Mouse (Mus musculus) layer of hippocampus, adult 8-10 months (tissue): ENCODE measurements around the gene Phkg2. TPM values are rescaled to one million over a fixed set of nuclear protein-coding genes. Genes with fewer than 3 reads are reported as not detected.
"Not testable (repeated sequence)": the region's sequence is repeated elsewhere in the genome, so short reads cannot be mapped to it uniquely, and the experiment has no call there.

ENCODE experiments used
- DNase-seq, 2 experiments: peaks; one replicate each; pipeline ENCODE4 v3.0.0; 2022; ENCODE audit warnings: low spot score in 2 of 2
- total RNA-seq, 4 experiments: library from RNA; stranded (reverse); gene quantifications; 2 replicates each; pipeline ENCODE4 v1.2.4; 2022

The Phkg2 gene
- total RNA-seq, 4 experiments from 2014 or later: 74.1 to 82.6 (median 79.2) TPM

- no peak for DNase-seq
Measured at GRCm38 (mm10) chr7:127602903-127603302, 29.8 kb downstream of the Phkg2 start.

- no peak for DNase-seq
Measured at GRCm38 (mm10) chr7:127604256-127604655, 31.1 kb downstream of the Phkg2 start.

GRCm38 (mm10) chr7:127607150-127607549 lies 34.0 kb downstream of the Phkg2 start:
- DNase-seq: no peak

GRCm38 (mm10) chr7:127611011-127611410 lies 37.9 kb downstream of the Phkg2 start:
- peak in 1 of 2 experiments; percentile 4 for DNase-seq

- DNase-seq: peak in 1 of 2 experiments; percentile 8
Measured at GRCm38 (mm10) chr7:127611561-127611960, 38.4 kb downstream of the Phkg2 start.

- DNase-seq: peak in 1 of 2 experiments; percentile 9
Measured at GRCm38 (mm10) chr7:127613501-127613900, 40.4 kb downstream of the Phkg2 start.

- DNase-seq: peak in 1 of 2 experiments; percentile 3
Measured at GRCm38 (mm10) chr7:127614091-127614490, 41.0 kb downstream of the Phkg2 start.

GRCm38 (mm10) chr7:127614511-127614890 lies 41.4 kb downstream of the Phkg2 start:
- DNase-seq: peak in 1 of 2 experiments; percentile 5

- DNase-seq: peak; percentile 69 to 74
Measured at GRCm38 (mm10) chr7:127614891-127615843, 42.0 kb downstream of the Phkg2 start, which contains the start of gene Zfp629. Gene Zfp629 (minus strand): TSS chr7:127615797.

GRCm38 (mm10) chr7:127616336-127616735 lies 43.2 kb downstream of the Phkg2 start:
- DNase-seq: no peak

GRCm38 (mm10) chr7:127616881-127617280 lies 43.7 kb downstream of the Phkg2 start:
- no peak for DNase-seq

GRCm38 (mm10) chr7:127617962-127618361 lies 44.8 kb downstream of the Phkg2 start:
- no peak for DNase-seq

- not testable (repeated sequence) for DNase-seq
Measured at GRCm38 (mm10) chr7:127618402-127618801, 45.3 kb downstream of the Phkg2 start.

GRCm38 (mm10) chr7:127626039-127626438 lies 52.9 kb downstream of the Phkg2 start:
- DNase-seq: no peak

GRCm38 (mm10) chr7:127626471-127626870 lies 53.3 kb downstream of the Phkg2 start:
- DNase-seq: no peak

- DNase-seq: no peak
Measured at GRCm38 (mm10) chr7:127628646-127629045, 55.5 kb downstream of the Phkg2 start.

GRCm38 (mm10) chr7:127631416-127631815 lies 58.3 kb downstream of the Phkg2 start:
- no peak for DNase-seq

Other genes starting within 250 kb of the Phkg2 start
- 10 to 100 TPM; 12.3 to 15.1 (median 13.0) TPM for gene Zfp768, start 227.8 kb upstream of the Phkg2 start, total RNA-seq
- gene Zfp747, start 197.3 kb upstream of the Phkg2 start, total RNA-seq: 1 to 10 TPM; 7.3 to 9.2 (median 8.1) TPM
- 1 to 10 TPM; 4.0 to 4.6 (median 4.3) TPM for gene 9130019O22Rik, start 186.2 kb upstream of the Phkg2 start, total RNA-seq
- gene E430018J23Rik, start 179.7 kb upstream of the Phkg2 start, total RNA-seq: 1 to 10 TPM; 6.7 to 8.0 (median 7.2) TPM
- gene Zfp764, start 166.5 kb upstream of the Phkg2 start, total RNA-seq: 1 to 10 TPM; 3.5 to 5.8 (median 5.0) TPM
- gene Zfp688, start 151.3 kb upstream of the Phkg2 start, total RNA-seq: 10 to 100 TPM; 11.8 to 16.7 (median 14.6) TPM
- 1 to 10 TPM; 4.5 to 7.3 (median 5.5) TPM for gene Zfp689, start 124.2 kb upstream of the Phkg2 start, total RNA-seq
- 10 to 100 TPM; 30.0 to 35.5 (median 34.0) TPM for gene Prr14, start 113.7 kb upstream of the Phkg2 start, total RNA-seq
- gene Fbrs, start 94.1 kb upstream of the Phkg2 start, total RNA-seq: 10 to 100 TPM; 56.2 to 72.2 (median 65.5) TPM
- gene Srcap, start 61.4 kb upstream of the Phkg2 start, total RNA-seq: 100 to 1,000 TPM; 118 to 139 (median 120) TPM
- 10 to 100 TPM in 1 of 4 experiments, 1 to 10 TPM in 3; 8.1 to 17.1 (median 9.6) TPM for gene Gm42715, start 53.8 kb upstream of the Phkg2 start, total RNA-seq
- 1 to 10 TPM in 1 of 4 experiments, under 1 TPM in 1, not detected in 2; 0.78 to 1.7 TPM for gene Tmem265, start 11.9 kb upstream of the Phkg2 start, total RNA-seq
- gene Ccdc189, start 15.3 kb downstream of the Phkg2 start, total RNA-seq: 10 to 100 TPM in 2 of 4 experiments, 1 to 10 TPM in 2; 7.7 to 12.8 (median 10.1) TPM
- 10 to 100 TPM; 70.0 to 79.2 (median 72.7) TPM for gene Rnf40, start 15.4 kb downstream of the Phkg2 start, total RNA-seq
- 10 to 100 TPM; 21.7 to 22.6 (median 22.1) TPM for gene Zfp629, start 42.5 kb downstream of the Phkg2 start, total RNA-seq
- 10 to 100 TPM; 26.5 to 38.4 (median 31.9) TPM for gene Bcl7c, start 135.6 kb downstream of the Phkg2 start, total RNA-seq
- gene Ctf1, start 139.4 kb downstream of the Phkg2 start, total RNA-seq: 1 to 10 TPM; 3.1 to 5.2 (median 3.5) TPM
- gene Ctf2, start 158.8 kb downstream of the Phkg2 start, total RNA-seq: not detected
- gene Fbxl19, start 171.2 kb downstream of the Phkg2 start, total RNA-seq: 10 to 100 TPM; 52.2 to 65.5 (median 56.3) TPM
- 10 to 100 TPM; 25.8 to 30.7 (median 29.4) TPM for gene Orai3, start 196.5 kb downstream of the Phkg2 start, total RNA-seq
- gene Setd1a, start 203.3 kb downstream of the Phkg2 start, total RNA-seq: 10 to 100 TPM; 46.6 to 56.4 (median 48.7) TPM
- gene Gm49388, start 212.3 kb downstream of the Phkg2 start, total RNA-seq: 1 to 10 TPM; 2.0 to 5.7 (median 2.3) TPM
- gene Hsd3b7, start 227.3 kb downstream of the Phkg2 start, total RNA-seq: 10 to 100 TPM in 2 of 4 experiments, 1 to 10 TPM in 2; 4.8 to 12.2 (median 10.7) TPM